Mouse (Mus musculus): ENCODE measurements around the gene 2610001J05Rik.
"Not testable (repeated sequence)": the region's sequence is repeated elsewhere in the genome, so short reads cannot be mapped to it uniquely, and the experiment has no call there.

- TF ChIP-seq POLR2A (IDR thresholded peaks at IDR 0.05; ENCODE audit: borderline replicate concordance, low read depth, low read length); CTCF (IDR thresholded peaks at IDR 0.05; ENCODE audit: low read depth, low read length): not testable (repeated sequence)
Observed at GRCm38 (mm10) chr6:13846031-13846430, 25.3 kb downstream of the 2610001J05Rik start.

Data from bone marrow macrophage, adult 2 months (primary cell).